25 mouse cellular contexts compared by ENCODE assay signal in the genomic region with DNA sequence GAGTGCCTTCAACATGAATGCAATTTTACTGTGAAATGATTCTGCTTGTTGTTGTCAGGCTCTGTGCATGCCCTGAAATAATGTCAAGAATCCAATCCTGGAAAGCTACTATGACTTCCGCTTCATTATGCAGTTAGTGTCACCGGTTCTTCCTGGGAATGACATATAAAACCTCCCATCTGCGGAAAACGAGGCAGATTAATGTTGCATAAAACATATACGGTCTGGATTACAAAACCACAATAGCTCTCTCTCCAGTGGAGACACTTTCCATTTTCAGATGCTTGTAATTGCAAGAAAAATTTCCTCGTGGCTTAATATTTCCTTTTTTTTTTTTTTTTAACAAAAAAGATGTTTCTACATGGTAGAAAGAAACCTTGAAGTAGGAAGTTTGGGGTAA.
DNase-seq lines count a peak whose midpoint lies in the region; ATAC-seq and TF ChIP-seq lines count a peak whose summit lies in the region.
"Had no signal": no experiment of that assay in that cellular context is flagged by ENCODE, and none has a peak within 500 bp of the region (broad histone marks: within the 10 kb centered on the region; RNA-seq: fewer than 3 reads in every experiment).

No protein-coding gene starts in this region.

- H3K4me2 ChIP-seq in hindbrain, embryonic 12.5 days (replicated peaks), result no peak overlapping the region
- no peak overlapping the region for H3K4me2 ChIP-seq in hindbrain, postnatal 0 days (ENCODE audit: low read depth, low read length)
- no peak overlapping the region for H3K4me2 ChIP-seq in kidney, postnatal 0 days (ENCODE audit: low read length)
- H3K4me2 ChIP-seq in neural tube, embryonic 14.5 days (ENCODE audit: low read depth, low read length), result no peak overlapping the region
- H3K4me2 ChIP-seq: forebrain, embryonic 13.5 days; limb, embryonic 12.5 days; liver, embryonic 15.5 days; lung, embryonic 14.5 days; midbrain, embryonic 12.5 days had no signal

- no peaks in the 10 kb centered on the region for H3K27me3 ChIP-seq in hindbrain, embryonic 12.5 days
- no peaks in the 10 kb centered on the region for H3K27me3 ChIP-seq in hindbrain, postnatal 0 days (ENCODE audit: insufficient read depth, low read length)
- no peaks in the 10 kb centered on the region for H3K27me3 ChIP-seq in kidney, postnatal 0 days (ENCODE audit: insufficient read depth, low read length)
- no peaks in the 10 kb centered on the region for H3K27me3 ChIP-seq in neural tube, embryonic 14.5 days (ENCODE audit: control insufficient read depth, insufficient read depth, low read length)
- H3K27me3 ChIP-seq: forebrain, embryonic 13.5 days; limb, embryonic 12.5 days; liver, embryonic 15.5 days had no signal

- 66% methylated on average over 6 of the region's 6 CpGs for WGBS in hindbrain, embryonic 12.5 days
- WGBS in hindbrain, postnatal 0 days, result 50% methylated on average over 6 of the region's 6 CpGs
- 14% methylated on average over 6 of the region's 6 CpGs for WGBS in kidney, postnatal 0 days
- WGBS in neural tube, embryonic 14.5 days, result 35% methylated on average over 6 of the region's 6 CpGs

- H3K4me3 ChIP-seq in hindbrain, embryonic 12.5 days, result no peak overlapping the region
- H3K4me3 ChIP-seq in hindbrain, postnatal 0 days (ENCODE audit: low read length), result no peak overlapping the region
- no peak overlapping the region for H3K4me3 ChIP-seq in kidney, postnatal 0 days (replicated peaks; ENCODE audit: low read depth, low read length)
- H3K4me3 ChIP-seq in neural tube, embryonic 14.5 days (ENCODE audit: low read depth, low read length), result no peak overlapping the region
- H3K4me3 ChIP-seq: forebrain, embryonic 13.5 days; limb, embryonic 12.5 days; liver, embryonic 15.5 days; midbrain, embryonic 12.5 days; myocyte had no signal

- H3K4me1 ChIP-seq in hindbrain, embryonic 12.5 days, result peaks cover 13% of the 10 kb centered on the region
- H3K4me1 ChIP-seq in hindbrain, postnatal 0 days (ENCODE audit: insufficient read depth, low read length), result no peaks in the 10 kb centered on the region
- no peaks in the 10 kb centered on the region for H3K4me1 ChIP-seq in kidney, postnatal 0 days (replicated peaks; ENCODE audit: insufficient read depth, low read length)
- 0 out of 2 replicates have a peak, but pooled peaks cover 5% of the 10 kb centered on the region for H3K4me1 ChIP-seq in neural tube, embryonic 14.5 days (ENCODE audit: control insufficient read depth, insufficient read depth, low read length)
- H3K4me1 ChIP-seq: limb, embryonic 12.5 days; liver, embryonic 15.5 days had no signal

- H3K36me3 ChIP-seq in hindbrain, embryonic 12.5 days, result no peaks in the 10 kb centered on the region
- H3K36me3 ChIP-seq in hindbrain, postnatal 0 days (ENCODE audit: insufficient read depth, low read length), result no peaks in the 10 kb centered on the region
- no peaks in the 10 kb centered on the region for H3K36me3 ChIP-seq in kidney, postnatal 0 days (ENCODE audit: insufficient read depth, low read length)
- no peaks in the 10 kb centered on the region for H3K36me3 ChIP-seq in neural tube, embryonic 14.5 days (ENCODE audit: control insufficient read depth, insufficient read depth, low read length)
- H3K36me3 ChIP-seq: G1E; limb, embryonic 12.5 days; liver, embryonic 15.5 days; midbrain, embryonic 12.5 days had no signal

- TF ChIP-seq CTCF in hindbrain, postnatal 0 days (IDR thresholded peaks at IDR 0.05; ENCODE audit: low read depth), result no peak
- TF ChIP-seq CTCF in kidney, postnatal 0 days (IDR thresholded peaks at IDR 0.05; ENCODE audit: low read depth), result no peak

- no peak overlapping the region for H3K9ac ChIP-seq in hindbrain, embryonic 12.5 days
- H3K9ac ChIP-seq in hindbrain, postnatal 0 days (replicated peaks; ENCODE audit: low read length), result no peak overlapping the region
- no peak overlapping the region for H3K9ac ChIP-seq in kidney, postnatal 0 days (ENCODE audit: low read depth, low read length)
- no peak overlapping the region for H3K9ac ChIP-seq in neural tube, embryonic 14.5 days (replicated peaks; ENCODE audit: low read depth, low read length)
- H3K9ac ChIP-seq: forebrain, embryonic 13.5 days; limb, embryonic 12.5 days; liver, embryonic 15.5 days; lung, embryonic 14.5 days; midbrain, embryonic 12.5 days had no signal

- no peaks in the 10 kb centered on the region for H3K9me3 ChIP-seq in hindbrain, embryonic 12.5 days (replicated peaks)
- no peaks in the 10 kb centered on the region for H3K9me3 ChIP-seq in hindbrain, postnatal 0 days (ENCODE audit: low read length)
- H3K9me3 ChIP-seq in kidney, postnatal 0 days (replicated peaks; ENCODE audit: low read length), result no peaks in the 10 kb centered on the region
- no peaks in the 10 kb centered on the region for H3K9me3 ChIP-seq in neural tube, embryonic 14.5 days (ENCODE audit: control insufficient read depth, low read length)
- H3K9me3 ChIP-seq: forebrain, embryonic 13.5 days; limb, embryonic 12.5 days; liver, embryonic 15.5 days; midbrain, embryonic 12.5 days had no signal

- H3K27ac ChIP-seq in hindbrain, embryonic 12.5 days, result peak overlapping the region; percentile 26; the same call in 1 of the 2 replicates
- no peak overlapping the region for H3K27ac ChIP-seq in hindbrain, postnatal 0 days
- H3K27ac ChIP-seq in kidney, postnatal 0 days, result no peak overlapping the region
- H3K27ac ChIP-seq in neural tube, embryonic 14.5 days (ENCODE audit: low read depth, low read length), result peak overlapping the region; percentile 1; the same call in 1 of the 2 replicates
- H3K27ac ChIP-seq: forebrain, embryonic 13.5 days; limb, embryonic 12.5 days; liver, embryonic 15.5 days; midbrain, embryonic 12.5 days had no signal

- ATAC-seq in hindbrain, embryonic 12.5 days (ENCODE audit: low FRiP score), result no peak
- no peak for ATAC-seq in hindbrain, postnatal 0 days
- no peak for ATAC-seq in kidney, postnatal 0 days (replicated peaks; ENCODE audit: low FRiP score, low read depth)
- peak; percentile 71 for ATAC-seq in granulocyte monocyte progenitor cell, adult 5-6 weeks (replicated peaks; ENCODE audit: poor library complexity, severe bottlenecking)
- peak; percentile 65; the same call in 1 of the 2 replicates for ATAC-seq in neural tube, embryonic 14.5 days (ENCODE audit: low read depth)
- ATAC-seq: forebrain, embryonic 13.5 days; intestine, embryonic 16.5 days had no signal

- no peak for DNase-seq in hindbrain, postnatal 0 days (ENCODE audit: low spot score)
- peak; percentile 57 for DNase-seq in kidney, postnatal 0 days (ENCODE audit: low spot score)
- no peak for DNase-seq in kidney, adult 9 months
- DNase-seq in ovary, postnatal 36 days (ENCODE audit: low spot score), result no peak
- DNase-seq: adrenal gland, adult 8-10 months; cerebellum, adult 9-10 months; cerebellum, postnatal 36 days; gastrocnemius, postnatal 10 days; heart, postnatal 14 days; kidney, postnatal 25 days; lung, embryonic 14.5 days; lung, postnatal 14 days; right cerebral cortex, adult 18-20 months; spleen, adult 18-20 months; thymus, postnatal 14 days had no signal

Comparison
In these comparisons a context has a peak if more than half of its experiments do, and no peak if none do; other contexts are left out.
1. H3K27ac ChIP-seq: peak in hindbrain, embryonic 12.5 days (single experiment) and neural tube, embryonic 14.5 days (single experiment); none in hindbrain, postnatal 0 days (single experiment) and kidney, postnatal 0 days (single experiment).
2. ATAC-seq: peak in granulocyte monocyte progenitor cell, adult 5-6 weeks (single experiment) and neural tube, embryonic 14.5 days (single experiment); none in hindbrain, embryonic 12.5 days (single experiment), hindbrain, postnatal 0 days (single experiment) and kidney, postnatal 0 days (single experiment).